Mouse (Mus musculus): ENCODE measurements around the gene Smad5. TPM values are rescaled to one million over a fixed set of nuclear protein-coding genes. Genes with fewer than 3 reads are reported as not detected.

The Smad5 gene
- total RNA-seq (2021): 10 to 100 TPM; 30.6 to 30.7 TPM

DNA sequence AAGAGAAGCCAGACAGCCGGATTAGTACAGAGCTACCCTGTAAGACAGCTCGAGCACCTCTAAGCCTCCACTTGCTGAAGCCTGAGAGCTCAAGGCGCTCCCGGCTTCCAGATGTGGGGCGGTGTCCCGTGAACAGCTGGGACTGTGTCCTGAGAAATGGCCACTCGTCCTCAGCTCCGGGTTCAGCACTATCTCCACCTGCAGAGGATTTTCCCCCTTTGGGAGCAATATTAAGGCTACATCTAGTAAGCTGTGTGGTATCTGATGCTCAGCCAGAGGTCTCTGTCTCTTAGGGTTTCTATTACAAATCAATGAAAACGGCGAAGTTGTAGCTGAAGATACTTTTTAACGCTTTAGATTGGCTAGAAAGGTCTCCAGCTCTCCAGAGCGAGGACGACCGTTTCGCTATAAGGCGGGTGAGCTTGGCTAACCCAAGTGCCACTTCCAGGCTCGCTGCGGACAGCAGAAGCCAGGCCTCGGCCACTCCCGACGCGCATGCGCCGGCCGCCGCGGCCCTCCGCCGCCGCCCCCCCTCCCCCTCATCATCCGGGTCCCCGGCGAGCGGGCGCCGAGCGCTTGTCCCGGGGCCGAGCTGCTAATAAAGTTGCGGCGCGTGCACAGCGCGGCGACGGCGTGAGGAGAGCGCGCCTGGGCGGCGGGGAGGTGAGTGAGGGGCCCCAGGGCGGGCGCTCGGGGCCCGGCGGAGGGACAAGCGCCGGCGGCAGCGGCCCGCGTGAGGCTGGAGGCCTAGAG lies at the start of gene Smad5:
Gene Smad5 (plus strand): TSS at position 542 of the 753 bp plus-strand sequence.
- DNase-seq: peak; percentile 85 to 90
- intact Hi-C loops (cut with DNase I): loop anchor here (2.0 to 5.0 kb wide), 2 partner anchors 24 to 40 kb away; no protein-coding TSS in a partner anchor

DNA sequence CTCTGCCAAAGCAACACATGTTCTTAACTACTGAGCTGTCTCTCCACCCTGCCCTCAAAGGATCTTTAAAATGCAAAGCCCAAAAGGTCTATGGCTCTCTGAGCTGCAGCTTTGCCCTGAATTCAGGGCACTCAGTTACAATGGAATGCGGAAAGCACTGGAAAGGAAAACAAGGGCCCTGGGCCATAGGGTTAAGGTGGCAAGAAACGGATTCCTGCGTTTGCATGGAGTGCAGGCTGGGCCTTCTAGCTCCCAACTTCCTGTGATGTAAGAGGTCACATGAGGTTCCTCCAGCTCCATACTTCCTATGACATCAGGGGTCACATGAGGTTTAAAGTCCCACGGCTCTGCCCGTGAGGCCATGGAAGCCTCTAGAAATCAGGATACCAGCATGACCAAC lies 48.6 kb upstream of the Smad5 start:
- DNase-seq: no peak
- intact Hi-C loops (cut with DNase I): loop anchor here (10.0 kb wide), 1 partner anchor 611 kb away; no protein-coding TSS in a partner anchor

DNA sequence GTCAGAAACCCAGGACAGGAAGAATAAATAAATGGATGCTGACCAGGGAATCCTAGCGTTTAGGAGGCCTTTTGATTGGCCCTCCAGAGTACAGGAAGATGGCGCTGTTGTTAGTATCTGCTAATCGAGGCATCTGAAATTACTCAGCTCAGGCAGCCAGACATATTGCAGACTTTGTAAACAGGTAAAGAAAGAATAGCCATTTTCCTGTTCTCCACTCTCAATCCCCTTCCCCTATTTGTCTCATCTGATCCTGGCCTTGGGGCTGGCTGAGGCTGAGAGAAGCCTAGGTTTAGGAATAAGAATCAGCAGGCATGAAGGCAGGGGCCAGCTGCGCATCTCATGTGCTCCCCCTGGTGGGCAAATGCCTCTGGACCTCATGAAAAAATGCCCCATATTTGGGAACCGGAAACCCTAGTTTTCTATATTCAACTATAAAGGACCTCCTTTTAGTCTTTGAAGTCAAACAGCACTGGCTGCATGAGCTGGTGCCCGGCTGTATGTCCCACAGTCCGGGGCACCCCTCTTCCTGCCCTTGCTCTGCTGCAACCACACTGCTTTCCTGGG lies 44.8 kb upstream of the Smad5 start:
- intact Hi-C loops (cut with DNase I): loop anchor here (1.0 to 10.0 kb wide), 6 partner anchors 77 to 607 kb away; no protein-coding TSS in a partner anchor
- peak; percentile 81 to 88 for DNase-seq

DNA sequence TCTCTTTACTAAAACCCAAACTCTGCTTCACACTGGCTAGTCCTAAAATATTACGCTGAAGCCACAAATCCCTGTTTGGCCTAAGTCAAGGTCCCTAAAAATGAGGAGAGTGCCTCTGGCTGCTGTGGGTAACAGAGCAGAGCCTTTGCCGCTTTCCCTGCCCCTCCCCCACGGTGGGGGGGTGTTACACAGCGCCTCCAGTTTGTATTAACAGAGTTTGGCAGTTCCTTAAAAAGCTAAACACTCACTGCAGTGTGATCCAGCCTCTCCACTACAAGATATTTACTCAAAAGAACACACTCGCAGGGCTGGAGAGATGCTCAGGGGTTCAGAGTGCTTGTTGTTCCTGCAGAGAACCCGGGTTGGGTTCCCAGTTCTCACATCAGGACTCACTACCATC lies 43.9 kb upstream of the Smad5 start:
- intact Hi-C loops (cut with DNase I): loop anchor here (1.0 to 10.0 kb wide), 6 partner anchors 76 to 606 kb away; no protein-coding TSS in a partner anchor
- DNase-seq: no peak

DNA sequence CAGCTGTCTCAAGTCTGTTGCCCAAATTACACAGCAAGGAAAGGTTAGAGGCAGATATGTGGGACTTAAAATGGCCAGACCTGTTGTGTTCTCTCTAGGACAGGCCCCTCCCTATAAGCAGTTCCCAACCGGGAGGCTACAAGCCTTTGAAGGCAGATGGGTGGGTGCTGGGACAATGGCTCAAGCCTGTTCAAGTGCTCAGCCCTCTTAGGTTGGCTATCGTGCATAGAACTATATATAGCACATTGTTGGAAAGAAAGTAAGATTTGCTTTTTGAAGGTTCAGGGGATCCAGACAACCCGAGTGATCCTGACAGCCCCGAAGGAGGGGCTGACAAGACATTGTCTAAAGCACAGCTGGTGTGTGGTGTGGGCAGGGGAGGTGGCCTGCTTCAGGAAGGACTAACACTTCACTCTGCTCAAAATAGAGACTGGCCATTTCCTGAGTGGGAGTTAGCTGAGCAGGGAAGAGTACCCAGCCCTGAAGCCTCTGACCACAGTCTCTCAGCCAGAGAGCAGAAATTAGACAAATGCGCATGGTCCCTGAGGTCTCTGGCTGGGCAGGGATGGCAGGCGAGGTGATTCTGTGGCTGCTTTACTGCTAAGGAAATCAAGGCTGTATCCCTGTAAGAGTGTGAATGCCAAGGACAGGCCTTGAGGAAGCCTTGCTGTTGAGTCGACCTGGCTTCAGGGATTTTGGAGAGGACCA lies 40.7 kb upstream of the Smad5 start:
- intact Hi-C loops (cut with DNase I): loop anchor here (5.0 kb wide), 1 partner anchor 40 kb away; the partner anchor contains the start of gene Smad5
- peak in 1 of 2 experiments; percentile 26 for DNase-seq

DNA sequence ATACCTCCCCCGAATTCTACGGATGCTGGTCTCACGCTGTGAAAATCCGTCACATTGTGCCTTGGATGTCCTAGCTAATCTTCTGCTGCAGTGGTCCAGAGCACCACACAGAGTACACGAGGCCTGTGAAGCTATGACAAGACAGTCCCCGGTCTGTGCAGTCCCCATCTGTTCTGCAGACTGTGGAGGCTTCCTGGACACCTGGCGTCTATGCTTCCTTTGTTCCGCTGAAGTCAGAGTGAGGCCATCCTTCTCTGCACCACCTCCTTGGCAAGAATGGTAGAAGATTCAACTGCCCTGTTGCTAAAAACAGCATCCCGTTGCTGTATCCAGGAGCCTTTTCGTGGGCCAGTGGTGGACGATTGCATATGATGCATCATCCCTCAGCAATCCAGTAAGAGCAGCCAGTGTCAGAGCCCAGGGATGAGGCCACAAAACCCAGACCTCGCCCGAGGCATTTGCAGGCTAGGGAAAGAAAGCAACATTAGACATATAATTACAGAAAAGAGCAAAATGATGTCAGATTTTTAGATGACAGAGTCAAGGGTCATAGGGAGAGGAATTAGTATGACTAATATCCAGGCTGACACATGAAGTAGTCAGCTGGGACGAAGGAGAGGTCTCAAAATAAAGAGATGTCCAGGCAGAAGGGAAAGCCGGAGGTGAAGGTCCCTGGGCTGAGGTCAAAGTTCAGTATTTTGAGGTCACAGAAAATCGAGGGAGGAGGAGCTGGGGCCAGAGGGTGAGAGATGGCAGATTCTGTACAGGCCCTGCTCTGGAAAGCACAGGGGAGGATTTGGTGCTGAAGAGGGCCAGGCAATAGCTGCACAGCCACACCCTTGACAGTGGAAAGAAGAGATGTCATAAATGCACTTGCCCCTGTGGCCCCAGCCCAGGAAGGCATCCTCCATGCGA lies 38.3 kb upstream of the Smad5 start:
- no peak for DNase-seq
- intact Hi-C loops (cut with DNase I): loop anchor here (5.0 kb wide), 1 partner anchor 38 kb away; the partner anchor contains the start of gene Smad5

DNA sequence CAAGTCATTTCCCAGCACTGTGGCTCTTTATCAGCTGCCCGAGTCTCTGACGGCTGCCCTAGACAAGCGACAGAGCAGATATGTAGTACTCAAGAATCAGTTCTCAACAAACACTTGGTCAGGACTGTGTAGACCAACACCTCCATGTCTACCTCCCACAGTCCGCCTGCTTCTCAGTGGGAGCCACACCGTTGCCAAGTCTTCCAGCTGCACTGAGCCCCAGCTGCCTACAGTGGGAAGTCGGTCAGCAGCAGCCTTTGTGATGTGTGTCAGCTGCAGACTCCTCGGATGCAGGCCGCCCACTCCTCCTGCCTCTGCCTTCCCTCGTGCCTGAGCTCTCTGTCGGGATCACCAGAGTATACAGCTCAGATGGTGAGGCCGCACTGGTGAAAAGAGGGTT lies 31.6 kb upstream of the Smad5 start:
- intact Hi-C loops (cut with DNase I): no loop called here
- DNase-seq: no peak

DNA sequence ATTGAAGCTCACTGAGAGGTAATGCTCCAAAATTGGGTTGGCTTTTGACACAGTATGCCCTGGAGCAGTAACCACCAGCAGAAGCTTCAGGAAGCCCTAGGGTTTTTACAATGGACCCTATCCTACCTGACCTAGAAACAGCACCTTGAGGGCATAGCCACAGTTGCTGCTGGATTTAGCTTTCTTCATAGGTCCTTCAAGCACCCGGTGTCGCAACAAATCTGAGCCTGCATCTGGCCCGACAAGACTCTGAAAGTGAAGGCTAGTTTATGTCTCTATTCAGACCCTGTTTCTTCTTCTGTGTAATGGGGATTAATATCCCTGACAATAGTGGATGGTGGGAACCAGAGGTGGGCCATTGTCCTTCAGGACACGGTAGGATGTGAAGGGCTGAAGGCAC lies 25.1 kb upstream of the Smad5 start:
- intact Hi-C loops (cut with DNase I): loop anchor here (2.0 kb wide), 1 partner anchor 25 kb away; the partner anchor contains the start of gene Smad5

DNA sequence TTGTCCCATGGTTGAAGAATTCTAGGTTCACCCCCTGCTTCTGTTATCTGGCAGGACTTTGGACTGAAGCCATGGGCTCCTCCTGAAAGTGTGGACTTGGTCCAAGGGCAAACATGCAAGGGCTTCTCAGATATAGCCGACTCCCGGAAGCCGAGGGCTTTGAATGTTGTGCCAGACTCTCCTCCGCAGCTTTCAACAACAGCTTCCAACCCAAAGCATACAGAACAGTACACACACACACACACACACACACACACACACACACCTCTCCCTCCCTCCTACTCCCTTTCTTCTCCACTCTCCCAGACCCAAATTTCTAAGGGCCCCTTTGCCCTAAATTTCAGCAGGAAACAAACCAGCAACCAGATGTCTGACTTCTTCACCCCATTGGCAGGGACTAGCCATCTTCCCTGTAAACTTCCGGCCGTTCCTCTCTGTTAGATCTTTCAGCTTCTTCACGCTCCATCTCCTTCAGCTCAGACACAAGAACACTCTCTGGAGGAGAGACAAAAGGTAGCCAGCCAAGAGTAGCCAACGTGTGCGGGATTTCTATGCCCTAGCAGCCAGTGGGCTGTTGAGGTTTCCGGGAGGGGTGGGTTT lies 24.5 kb upstream of the Smad5 start:
- peak; percentile 40 to 41 for DNase-seq
- intact Hi-C loops (cut with DNase I): loop anchor here (2.0 kb wide), 1 partner anchor 25 kb away; the partner anchor contains the start of gene Smad5

More for the DNA sequence above, 25.1 kb upstream of the Smad5 start:
- no peak for DNase-seq

DNA sequence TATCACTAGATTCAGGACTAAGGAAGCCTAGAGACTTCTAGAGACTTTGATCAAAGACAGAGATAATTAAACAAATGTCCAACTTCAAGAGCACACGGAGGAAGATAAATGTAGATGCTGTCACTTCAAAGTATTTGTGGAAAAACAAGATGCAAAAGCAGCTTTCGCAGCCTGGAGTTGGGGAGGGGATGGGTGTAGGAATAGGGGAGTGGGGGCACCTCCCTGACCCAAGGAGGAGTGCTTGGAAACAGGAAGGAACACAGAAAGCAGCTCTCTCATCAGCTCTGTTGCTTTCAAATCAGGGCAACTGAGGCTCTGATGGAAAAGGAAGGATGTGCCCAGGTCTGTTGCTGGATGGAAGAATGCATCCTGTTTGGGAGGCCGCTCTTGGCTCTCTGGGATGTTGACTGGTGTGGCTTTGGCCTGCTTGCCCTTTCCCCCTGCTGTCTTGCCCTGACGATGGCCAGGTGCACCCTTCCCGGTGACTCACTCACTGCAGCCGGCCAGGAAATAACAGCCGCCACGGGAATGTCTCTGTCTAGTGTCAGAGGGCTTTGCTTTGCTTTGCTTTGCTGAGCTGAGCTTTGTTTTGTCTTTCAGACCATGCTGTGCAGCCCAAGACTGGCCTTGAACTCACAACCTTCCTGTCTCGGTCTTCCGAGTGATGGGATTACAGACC lies 23.8 kb upstream of the Smad5 start:
- DNase-seq: no peak
- intact Hi-C loops (cut with DNase I): loop anchor here (2.0 kb wide), 1 partner anchor 24 kb away; the partner anchor contains the start of gene Smad5

DNA sequence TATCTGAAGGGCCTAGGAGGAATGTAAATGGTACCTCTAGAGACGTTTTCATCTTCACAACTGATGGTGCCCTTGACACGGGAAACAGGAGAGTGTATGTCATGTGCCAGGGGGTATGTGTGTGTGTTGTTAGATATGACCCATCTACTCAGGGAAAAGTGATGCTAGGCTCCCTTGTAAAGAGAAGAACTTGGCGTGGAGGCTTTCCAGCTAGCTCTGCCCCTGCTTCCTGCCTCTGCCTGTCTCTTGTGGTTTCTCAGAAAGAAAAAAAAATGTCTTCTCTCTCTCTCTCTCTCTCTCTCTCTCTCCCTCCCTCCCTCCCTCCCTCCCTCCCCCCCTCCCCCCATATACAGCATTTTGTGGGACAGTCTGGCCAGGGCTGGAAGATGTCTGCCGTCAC lies 20.9 kb upstream of the Smad5 start:
- DNase-seq: no peak
- intact Hi-C loops (cut with DNase I): no loop called here

DNA sequence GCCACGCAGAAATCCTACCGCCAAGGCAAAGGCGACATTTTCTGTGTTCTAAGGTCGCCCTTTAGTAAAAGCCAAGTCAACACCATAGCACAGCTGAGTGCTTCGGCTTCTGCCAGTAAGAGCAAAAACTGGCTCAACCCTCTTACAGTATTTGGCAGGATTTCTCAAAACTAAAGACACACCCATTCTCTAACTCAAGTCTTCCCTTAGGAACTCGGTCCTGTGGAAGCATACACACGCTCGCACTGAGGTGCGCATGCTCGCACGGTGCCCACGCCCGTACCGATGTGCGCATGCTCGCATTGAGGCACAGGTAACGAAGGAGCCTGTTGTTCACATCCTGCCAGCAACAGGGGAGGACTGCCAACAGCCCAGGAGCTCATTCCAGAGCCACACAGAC lies 20.5 kb upstream of the Smad5 start:
- DNase-seq: peak; percentile 62 to 67
- intact Hi-C loops (cut with DNase I): no loop called here

DNA sequence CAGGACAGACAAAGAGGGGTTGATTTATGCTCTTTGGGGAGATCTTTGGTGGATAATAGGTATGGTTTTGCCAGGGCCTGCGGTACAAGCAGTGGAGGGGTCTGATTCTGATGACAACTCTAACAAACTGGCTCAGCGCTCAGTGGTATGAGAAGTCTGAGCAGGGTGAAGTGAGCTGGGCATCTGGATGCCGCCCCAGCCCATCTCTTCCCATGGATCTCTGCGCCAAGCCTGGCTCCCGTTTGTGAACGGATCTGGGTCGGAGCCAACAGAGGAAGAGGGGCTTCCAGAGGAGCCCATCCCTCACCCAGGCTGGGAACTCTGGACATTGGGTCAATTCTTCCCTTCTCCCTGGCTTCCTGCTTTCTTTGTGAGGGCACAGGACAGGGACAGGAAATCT lies 19.5 kb upstream of the Smad5 start:
- no peak for DNase-seq
- intact Hi-C loops (cut with DNase I): no loop called here

DNA sequence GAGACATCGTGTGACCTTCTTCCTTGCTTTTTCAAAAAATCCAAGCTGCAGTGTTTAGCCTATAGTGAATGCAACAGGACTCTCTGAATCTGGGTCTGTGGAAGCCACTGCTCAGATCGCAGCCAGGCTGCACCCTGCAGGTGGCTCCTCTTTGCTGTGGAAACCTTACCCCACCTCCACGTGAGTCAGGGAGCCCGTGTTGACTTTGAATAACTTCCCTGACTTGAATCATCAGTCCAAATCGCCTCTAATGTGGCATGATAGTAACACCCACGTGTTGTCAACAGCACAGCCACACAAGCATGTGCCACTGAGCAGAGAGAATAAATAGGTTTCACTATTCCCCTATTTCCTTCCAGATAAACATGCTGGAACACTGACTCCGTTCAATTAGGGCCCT lies 10.8 kb upstream of the Smad5 start:
- intact Hi-C loops (cut with DNase I): no loop called here
- DNase-seq: no peak

DNA sequence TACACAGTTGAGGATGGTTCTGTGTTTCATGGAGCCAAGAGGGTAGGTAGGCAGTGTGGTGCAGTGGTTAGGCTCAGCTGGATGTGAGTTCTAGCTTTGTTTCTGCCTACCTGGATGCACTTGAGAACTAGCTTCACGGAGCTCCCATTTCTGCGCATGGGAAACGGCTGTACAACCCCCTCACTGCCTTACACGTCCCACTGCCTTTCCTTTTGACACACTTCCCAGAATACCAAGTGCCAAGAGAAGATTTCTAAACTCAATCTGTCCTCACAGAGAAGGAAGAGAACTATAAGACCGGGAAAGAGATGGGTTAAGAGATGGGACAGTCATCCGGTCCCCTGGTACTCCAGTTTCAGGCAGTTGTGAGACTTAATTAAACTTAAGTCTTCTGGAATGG lies 10.2 kb upstream of the Smad5 start:
- intact Hi-C loops (cut with DNase I): no loop called here

DNA sequence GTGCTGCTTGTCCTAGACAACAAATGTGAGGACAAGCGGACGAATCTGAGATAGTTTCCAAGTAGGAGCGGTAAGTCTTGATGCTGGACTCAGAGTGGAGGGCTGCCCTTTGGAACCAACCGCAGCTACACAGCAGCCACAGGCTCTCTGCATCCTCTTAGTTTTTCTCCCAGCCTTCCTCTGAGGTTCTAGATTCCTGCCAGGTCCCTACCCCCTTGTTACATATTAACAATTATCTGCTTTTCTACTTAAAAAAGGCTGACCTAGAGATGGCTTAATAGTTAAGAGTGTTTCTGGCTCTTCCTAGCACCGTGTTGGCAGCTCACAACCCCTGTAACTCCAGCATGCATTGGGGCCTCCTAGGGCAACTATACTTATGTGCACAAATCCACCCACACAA lies 7.1 kb upstream of the Smad5 start:
- intact Hi-C loops (cut with DNase I): no loop called here
- DNase-seq: no peak

More for the DNA sequence above, 10.2 kb upstream of the Smad5 start:
- no peak for DNase-seq

DNA sequence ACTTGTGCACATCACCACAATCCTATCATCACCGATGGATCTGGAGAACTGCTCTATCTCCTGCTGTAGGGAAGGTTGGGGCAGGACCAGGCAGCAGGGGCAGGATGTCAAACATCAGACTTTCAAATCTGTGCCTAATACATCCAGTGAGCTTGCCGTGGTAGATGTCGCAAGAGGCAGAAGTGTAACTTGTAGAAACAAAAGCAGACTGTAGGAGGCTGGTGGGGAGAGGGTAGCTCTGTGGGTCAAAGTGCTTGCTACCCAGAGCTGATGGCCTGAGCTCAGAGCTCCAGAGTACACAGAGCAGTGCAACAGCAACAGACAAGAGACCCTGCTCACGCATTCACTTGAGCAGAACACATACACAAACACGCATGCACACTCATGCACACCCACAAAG lies 6.1 kb upstream of the Smad5 start:
- no peak for DNase-seq
- intact Hi-C loops (cut with DNase I): no loop called here

DNA sequence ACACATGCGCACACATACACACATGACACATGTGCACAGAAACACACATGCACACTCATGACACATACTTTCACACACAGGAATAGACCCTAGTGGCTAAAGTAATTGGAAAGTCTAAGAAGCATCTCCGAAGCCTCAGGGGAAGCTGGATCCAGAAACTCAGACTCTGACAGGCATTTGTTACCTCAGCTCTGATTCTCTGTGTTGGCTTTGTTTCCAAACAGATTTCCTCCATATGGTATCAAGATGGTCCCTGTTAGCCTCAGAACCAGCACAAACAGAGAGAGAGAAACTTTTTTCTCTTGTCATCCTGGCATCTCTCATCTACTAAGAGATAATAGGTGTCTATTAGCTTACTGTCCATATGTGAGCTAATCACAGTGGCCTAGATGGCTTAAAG lies 5.6 kb upstream of the Smad5 start:
- no peak for DNase-seq
- intact Hi-C loops (cut with DNase I): no loop called here

DNA sequence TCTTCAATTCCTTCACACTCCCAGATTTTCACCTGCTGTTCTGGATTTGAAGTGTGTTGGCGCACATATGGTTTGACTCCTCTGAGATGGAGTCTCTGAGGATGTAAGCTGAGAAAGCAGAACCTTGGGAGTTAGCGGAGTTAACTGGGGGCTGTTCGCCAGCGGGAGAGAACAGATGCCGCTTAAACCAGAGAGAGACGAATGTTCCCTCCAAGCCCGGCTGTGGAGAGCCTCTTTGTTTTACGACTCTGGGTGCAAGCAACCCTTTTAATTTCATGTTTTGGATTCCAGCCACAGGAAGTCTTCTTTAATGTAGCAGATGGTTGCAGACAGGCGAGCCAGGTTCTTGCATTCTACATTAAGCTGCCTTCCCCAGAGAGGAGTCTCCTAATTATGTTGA lies 4.4 kb upstream of the Smad5 start:
- intact Hi-C loops (cut with DNase I): no loop called here
- no peak for DNase-seq

Data from heart, postnatal 36 days (tissue).